Mouse (Mus musculus) right cerebral cortex, postnatal 36 days (tissue): ENCODE measurements at regions not wholly inside any gene's neighbourhood (a gene's known extent, or its start where the extent isn't known, plus 50 kb on each side); places are given as distances from the start of the nearest gene placed in this dataset.

Experiments used
- DNase-seq, 2 experiments: peaks; one replicate each; pipeline ENCODE4 v3.0.0; 2022; ENCODE audit warnings: low spot score in 2 of 2, mixed read lengths in 1 of 2

DNA sequence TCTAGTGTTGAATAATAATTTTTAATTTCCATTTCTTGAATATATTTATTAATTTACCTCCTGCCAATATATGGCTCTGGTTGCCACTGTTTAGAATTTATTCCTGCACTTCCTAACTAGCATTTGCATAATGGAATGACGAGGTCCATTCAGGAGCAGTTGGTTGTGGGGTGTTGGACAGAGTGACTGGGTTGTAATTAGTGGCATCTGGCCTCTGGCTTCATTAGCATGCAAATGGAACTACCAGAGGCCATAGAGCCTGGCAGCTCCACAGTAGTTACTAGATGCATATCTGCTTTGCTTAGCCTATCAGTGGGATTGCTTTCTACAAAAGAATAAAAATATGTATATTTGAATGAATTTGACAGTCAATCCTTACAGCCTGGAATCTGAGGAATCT is 1099.6 kb upstream of the Cdh8 start:
- DNase-seq: peak in 1 of 2 experiments; percentile 1

DNA sequence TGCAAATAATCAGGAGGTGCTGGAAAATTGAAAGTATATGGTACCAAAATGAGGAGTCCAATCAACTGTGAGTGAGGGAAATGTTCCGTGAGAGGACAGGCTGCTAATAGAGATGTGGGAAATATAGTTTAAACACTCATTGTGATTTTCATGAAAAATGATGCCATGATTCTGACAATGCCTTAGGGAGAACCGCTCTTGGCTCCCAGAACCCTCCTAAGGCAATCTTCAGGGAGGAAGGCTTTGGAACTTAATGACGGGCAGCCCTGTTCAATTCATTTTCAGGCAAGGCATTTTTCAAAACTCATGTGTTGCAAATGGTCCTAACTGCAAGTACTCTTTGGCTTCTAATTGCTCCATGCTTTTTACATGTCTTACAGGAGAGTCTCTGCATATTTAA is 1098.9 kb upstream of the Cdh8 start:
- no peak for DNase-seq

DNA sequence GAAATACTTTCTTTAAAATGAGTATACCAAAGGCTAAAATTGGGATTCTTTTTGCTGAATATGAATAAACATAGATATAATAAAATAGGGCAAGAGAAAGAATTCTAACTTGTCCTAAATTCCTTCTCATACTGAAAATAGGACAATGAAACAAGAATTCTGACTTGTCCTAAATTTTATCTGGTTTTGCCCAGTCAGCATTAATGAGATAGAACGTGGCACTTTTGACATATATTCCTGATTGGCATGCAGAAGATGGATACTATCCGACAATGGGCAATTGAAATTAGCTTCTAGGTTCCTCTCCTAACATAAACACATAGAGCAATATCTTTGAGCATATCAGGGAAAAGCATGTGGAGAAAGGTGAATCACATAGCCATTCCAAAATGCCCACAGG is 1090.2 kb upstream of the Cdh8 start:
- no peak for DNase-seq

DNA sequence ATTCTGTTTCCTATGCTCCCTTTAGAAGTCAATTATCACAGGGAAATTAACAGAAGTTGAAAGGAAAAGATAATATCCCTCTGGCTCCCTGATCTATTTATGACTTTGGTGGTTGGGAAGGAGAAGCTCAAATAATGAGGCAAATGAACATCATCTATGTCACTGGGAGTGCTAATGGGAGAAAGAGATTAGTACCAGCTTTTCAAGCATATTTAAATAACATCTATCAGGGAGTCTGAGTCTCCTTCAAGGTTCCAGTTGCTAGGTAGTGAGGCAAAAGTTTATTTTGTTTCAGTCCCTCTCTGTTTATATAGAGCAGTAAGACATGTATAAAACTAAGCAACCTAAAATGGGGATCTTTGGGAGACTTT is 1084.1 kb upstream of the Cdh8 start:
- no peak for DNase-seq

GRCm38 (mm10) chr8:100499614-100500341 is 1083.5 kb upstream of the Cdh8 start:
- no peak for DNase-seq

- no peak for DNase-seq
Measured at GRCm38 (mm10) chr8:100494445-100494844, 1078.2 kb upstream of the Cdh8 start.

DNA sequence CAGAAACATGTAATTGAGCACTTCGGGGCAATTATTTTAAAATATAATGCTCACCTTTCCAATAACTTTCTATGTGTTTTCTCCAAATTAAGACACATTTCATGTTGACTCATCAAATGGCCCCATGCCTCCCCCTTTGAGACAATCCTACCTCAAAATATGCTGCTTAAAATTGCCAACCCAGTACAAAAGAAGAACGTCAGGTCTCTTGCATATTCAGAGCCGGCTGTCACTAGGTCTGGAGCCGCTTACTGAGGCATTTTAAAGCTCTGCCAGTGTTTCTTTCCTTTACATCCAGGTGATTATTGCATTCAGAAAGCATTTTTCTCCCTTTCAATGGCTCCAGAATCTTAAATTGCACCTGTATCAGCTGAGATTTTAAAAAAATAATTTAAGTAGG is 1059.7 kb upstream of the Cdh8 start:
- DNase-seq: no peak

- no peak for DNase-seq
Measured at GRCm38 (mm10) chr8:100451231-100451630, 1035.0 kb upstream of the Cdh8 start.

DNA sequence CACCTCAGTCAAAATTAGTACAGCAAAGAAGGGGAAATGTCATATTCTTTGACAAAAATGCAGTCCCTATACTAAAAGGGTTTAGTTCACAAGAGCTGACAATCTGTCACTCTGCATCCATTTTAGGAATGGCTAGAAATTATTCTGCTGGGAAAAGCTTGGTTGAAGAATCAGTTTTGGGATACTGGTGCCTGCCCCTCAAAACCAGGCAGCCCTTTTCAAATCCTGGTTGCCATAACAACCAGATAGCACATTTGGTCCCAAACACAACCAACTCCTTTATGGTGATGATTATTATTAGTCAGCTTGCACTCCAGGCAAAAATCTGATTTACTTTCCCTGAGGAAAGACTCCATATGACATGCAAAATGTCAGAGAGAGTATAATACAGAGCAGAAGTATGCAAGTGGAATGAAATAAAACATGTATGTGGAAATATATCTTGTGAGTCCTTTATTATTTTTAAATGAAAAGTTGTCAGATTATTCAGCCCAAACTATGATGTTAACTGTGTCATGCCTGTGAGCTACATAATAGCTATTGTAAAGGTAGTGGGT is 1034.2 kb upstream of the Cdh8 start:
- DNase-seq: no peak

GRCm38 (mm10) chr8:100446677-100447350 is 1030.5 kb upstream of the Cdh8 start:
- DNase-seq: no peak
